Mouse (Mus musculus): ENCODE measurements around the gene Ptprj.
"Not testable (repeated sequence)": the region's sequence is repeated elsewhere in the genome, so short reads cannot be mapped to it uniquely, and the experiment has no call there.

Ptprj gene

DNA sequence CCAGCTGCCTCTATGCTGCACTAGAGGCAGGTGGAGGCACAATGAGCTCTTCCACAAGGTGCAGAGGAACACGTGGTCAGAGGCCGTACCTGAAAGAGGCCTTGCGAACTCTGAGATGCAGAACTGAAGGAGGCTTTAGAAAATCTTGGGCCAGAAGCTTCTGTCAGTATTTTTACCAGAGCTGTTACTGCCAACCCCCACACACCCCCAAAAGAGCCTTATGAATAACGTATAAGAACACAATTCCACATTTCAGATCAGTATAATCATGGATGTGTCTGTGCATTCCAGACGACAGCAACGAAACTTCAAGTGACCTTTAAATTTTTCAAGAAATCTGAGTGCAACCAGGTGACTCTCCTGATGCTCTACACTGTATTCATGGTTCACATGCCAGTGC, 98.9 kb downstream of the Ptprj start:
- DNase-seq (ENCODE audit: low read depth, low spot score), result no peak

DNA sequence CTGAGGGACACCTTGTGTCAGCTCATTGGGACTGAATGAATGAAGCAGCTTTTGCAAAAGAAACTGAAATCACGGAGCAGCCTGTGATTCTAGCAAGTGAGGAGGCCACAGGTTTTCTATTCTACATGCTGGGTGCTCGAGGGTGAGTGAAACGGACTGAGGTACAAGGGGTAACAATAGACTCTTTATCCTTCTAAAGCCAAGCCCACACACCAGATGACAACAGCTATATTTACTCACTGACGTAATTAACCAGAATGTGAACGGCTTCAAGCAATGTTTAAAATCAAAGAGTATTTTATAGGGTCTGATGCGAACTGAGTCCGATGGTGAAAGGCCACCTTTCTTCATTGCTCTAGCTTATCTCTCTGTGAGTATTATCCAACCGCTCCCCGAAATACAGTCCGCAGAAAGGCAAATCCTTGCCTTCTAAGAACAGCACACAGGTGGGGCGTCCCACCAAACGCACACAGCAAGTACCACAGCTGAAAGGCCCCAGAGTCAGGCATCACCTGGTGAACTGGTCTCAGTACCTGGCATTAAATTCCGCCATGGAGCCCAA, 99.6 kb downstream of the Ptprj start:
- DNase-seq (ENCODE audit: low read depth, low spot score), result no peak

DNA sequence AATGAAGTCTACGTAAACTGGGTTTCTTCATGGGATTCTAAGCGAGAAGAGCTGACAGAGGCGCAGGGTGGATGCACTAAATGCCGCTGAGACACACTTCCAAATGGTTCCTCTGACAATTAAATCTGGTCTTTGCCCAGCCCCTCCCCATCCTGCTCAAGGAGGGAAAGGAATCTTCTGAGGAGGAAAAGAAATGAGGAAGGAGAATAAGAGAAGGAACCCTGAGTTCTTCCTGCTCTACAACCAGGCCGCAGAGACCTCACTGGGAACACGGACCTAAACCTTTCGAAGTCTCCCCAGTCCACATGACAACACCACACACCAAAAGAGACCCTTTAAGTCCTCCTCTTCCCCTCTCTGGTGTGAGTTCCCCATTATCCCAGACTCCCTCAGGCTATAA, 101.9 kb downstream of the Ptprj start:
- DNase-seq (ENCODE audit: low read depth, low spot score), result no peak

DNA sequence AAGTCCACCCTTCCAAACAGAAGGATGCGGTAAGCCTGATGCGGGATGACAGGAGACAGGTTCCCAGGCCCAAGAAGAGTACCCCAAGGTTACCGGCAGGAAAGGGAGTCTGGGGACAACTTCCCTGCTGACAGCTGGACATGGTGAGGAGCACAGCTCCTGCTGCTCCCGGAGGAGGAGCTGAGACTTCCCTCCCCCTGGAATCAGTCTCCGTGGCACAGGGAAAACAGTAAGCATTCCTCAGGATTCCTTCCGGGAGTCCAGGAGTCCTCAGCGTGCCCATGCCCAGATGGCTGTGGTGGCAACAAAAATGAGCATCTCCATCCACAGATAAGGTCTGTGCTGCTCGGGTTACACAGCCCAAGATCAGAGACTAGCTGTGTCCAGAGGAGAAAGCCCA, 102.8 kb downstream of the Ptprj start:
- no peak for DNase-seq (ENCODE audit: low read depth, low spot score)

DNA sequence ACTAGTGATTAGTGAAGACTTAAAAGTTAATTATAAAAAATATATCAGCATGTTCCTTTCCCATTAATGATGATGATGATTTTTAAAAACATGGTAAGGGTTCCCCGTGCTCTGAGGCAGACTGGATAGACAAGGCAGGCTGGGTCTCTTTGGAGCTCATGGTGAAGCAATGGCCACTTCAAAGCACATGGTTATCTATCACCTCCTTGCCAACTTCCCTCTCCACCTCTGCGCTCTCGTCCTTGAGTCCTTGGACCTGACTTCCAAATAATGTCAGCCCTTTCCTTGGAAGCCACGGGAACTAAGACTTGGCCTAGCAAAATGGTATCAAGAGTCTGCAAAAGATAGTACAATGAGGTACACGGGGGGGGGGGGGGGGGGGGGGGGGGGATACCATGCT, 103.7 kb downstream of the Ptprj start:
- DNase-seq (ENCODE audit: low read depth, low spot score), result no peak

DNA sequence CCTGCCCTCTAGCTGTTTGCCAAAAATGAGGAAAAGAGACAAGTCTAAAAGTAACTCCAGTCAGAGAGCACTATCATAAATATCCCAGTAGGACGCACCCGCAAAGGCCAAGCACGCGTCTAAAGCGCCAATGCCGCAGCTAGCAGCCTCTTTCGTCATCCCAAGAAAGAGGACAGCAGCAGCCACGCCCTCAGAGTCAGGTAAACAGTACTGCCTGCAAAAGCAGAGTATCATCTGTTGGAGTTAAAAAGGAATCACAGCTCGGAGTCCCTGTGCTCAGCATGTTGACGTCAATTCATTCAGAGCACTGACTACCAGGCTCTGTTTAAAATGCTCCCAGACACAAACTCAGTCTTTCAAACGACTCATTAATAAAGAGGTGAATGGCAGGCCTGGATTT, 104.1 kb downstream of the Ptprj start:
- peak; percentile 33 for DNase-seq (ENCODE audit: low read depth, low spot score)

DNA sequence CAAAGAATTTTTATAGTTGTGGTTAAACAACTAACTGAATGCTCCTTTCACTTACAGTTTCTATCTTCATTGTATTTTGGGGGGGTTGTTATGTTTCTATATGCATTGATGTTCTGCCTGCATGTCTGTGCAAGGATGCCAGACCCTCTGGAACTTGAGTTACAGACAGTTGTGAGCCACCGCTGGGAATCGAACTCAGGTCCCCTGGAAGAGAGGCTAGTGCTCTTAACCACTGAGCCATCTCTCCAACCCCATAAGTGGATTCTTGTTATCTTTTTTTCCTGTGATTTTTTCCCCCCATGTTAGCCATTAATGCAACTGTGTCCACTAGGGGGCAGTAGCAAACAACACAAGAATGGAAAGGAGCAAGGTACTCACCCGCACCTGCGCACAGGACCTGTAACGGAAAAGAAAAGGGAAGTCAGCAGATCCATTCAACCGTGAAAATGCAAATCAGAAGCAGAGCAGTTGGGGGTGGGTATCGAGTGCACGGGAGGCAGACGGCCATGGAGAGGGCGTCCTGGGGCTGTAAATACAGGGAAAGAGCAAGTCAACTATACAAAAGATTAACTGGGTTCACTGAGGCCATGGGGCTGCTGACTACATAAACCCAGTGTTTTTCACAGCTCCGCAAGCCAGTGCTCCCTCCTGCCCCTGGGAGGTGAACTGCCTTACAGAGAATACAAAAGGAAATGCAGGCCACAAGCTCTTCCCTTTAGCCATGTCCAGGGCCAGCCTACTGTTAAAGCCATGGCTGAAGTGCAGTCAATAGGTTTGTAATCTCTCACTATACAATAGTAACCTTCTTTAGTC, 105.6 kb downstream of the Ptprj start:
- DNase-seq (ENCODE audit: low read depth, low spot score), result peak; percentile 98

DNA sequence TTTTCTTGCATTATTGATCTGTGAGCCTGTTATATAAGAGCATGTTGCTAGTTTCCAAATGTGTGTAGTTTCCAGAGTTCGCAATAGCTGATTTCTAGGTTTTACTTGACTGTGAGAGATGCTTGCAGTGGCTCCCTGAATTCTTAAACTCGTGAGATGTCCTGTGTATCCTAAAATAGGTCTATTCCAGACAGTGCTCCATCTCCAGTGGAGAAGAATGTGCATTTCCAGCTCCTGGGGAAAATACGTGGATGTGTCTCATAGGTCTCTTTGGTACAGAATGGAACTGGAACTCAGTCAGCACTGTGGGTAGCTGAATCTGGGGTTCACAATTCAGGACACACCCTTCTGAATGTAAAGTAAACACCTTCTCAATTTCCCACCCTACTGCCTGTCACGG, 107.7 kb downstream of the Ptprj start:
- no peak for DNase-seq (ENCODE audit: low read depth, low spot score)

DNA sequence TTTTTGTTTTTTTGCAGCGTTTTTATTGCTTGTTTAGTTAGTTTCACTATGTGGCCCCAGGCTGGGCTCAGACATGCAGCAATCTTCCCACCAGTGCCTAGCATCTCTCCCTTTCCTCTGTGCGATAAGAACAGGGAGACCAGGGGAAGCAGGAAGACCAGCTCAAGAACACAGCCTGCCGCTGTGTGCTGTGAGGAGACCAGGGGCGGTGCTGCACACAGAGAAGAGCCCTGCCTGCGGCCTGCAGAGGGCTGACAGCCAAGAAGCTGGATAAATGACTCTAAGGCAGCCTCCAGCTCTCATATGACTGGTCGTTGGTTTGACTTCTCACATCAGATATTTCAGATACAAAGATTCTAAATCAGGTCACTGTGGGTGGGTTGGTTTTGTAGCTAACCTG, 110.3 kb downstream of the Ptprj start:
- no peak for DNase-seq (ENCODE audit: low read depth, low spot score)

DNA sequence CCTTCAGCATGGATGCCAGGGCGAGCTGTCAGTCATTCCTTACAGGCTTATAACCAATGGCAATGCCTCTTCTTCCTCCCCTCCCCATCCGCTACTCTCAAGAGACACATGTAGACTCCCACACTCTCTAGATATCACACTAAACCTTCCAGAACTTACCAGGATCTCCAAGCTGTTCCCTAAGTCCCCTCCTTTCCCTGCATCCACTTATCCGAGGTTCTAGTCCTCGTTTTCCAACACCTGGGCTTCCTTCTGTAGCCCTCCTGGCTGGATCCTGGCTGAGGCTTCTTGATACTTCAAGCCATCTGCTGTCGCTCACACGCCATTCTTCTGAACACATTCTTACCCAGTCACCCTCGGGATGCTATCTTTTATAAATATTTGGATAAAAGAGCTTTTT, 114.0 kb downstream of the Ptprj start:
- no peak for DNase-seq (ENCODE audit: low read depth, low spot score)

DNA sequence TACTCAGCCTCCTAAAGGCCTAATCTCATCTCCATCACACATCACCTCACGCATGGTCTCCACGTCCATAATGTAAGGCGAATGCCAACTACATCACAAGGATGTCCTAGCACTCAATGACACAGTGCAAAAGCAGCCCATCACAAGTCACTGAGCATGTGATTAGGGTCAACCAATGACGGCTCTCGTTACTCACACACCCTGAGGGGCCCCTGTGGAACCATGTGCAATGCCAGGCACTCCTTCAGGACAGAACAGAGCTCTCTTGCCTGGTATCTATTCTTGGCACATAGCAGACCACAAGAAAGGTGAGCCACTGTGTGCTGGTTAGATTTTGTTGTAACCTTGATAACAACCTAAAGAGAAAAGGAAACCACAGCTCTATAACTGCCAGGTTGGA, 116.7 kb downstream of the Ptprj start:
- DNase-seq (ENCODE audit: low read depth, low spot score), result no peak

DNA sequence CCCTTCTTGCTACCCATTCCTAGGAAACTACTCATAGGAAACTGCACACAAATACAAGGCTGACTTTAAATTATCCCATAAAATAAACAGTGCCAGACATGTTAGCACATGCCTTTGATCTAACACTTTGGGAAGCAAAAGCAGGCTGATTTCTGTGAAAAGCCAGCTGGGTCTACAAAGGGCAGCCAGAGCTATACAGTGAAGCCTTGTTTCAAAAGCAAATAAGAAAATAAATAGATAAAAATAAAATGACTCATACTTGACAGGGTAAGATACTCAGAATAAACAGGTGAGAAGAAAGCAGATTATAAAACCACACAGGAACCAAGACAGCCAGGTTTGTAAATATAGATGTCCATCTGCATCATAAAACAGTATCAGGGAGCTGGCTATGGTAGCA, 118.2 kb downstream of the Ptprj start:
- no peak for DNase-seq (ENCODE audit: low read depth, low spot score)

DNA sequence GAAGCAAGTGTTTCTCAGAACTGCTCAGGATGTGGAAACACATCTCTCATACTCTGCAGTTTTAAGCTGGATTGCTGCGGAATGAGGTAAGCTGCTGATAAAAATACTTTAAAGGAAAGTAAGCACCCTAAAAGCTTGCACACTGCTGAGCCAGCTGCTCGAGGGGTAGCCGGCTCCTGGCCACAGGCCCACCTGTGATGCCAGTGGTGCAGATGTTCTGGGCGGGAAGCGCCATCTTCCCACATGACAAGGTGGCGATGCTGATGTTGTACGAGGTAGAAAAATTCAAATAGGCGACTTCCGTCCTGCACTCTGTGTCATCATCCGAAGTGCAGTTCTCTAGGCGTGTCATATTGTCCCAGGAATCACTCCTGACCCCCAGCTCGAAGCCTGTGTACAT, 122.5 kb downstream of the Ptprj start:
- no peak for DNase-seq (ENCODE audit: low read depth, low spot score)

DNA sequence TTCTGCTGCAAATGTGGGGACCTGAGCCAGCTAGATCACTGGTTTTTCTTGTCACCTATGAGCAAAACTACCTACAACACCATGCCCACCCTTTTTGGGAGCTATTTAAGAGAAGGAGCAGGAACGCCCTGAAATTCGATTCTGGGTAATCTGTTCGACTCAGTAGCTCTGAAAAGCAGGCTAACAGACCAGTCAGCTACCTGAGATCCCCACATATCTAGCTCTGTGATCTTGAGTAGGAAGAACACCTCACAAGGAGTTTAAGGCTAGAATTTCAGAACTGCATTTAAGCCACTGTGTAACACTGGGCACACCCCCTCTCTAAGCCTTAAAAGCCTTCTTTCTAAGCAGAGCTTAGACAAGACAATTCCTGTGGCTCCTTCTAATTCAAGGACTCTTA, 128.1 kb downstream of the Ptprj start:
- no peak for DNase-seq (ENCODE audit: low read depth, low spot score)

DNA sequence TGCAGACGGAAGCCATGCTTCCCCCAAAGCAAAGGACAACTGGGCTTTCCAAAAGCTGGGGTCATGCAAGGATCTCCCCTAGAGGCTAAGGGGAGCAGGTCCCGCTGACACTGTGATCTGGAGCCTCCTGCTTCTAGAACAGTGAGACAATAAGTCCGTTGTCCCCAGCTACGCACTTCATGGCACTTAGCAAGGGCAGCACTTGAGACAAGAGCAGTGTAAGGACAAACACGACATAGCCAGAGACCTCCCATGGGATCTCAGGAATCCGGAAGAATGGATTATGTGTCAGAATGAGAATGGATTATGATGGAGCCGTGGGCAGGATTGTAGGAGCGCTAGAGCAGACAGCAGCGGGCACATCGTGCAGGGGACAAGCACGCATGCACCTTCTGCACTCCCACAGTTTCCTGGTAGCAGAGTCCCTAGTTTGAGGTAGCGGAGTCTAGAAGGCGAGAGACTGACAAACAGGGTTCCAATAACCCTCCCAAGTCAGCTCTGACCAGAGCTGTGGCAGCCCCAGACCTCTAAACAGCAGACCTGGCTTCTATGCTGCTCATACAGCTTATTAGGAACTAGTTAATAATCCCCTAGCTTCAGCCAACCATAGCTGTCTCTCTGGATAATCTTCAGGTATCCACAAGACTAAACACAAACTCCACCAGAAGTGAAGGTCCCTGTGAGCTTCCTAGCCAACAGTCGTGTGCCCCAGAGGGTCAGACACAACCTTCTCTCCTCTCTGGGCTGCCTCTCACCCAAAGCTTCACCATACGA, 131.3 kb downstream of the Ptprj start:
- no peak for DNase-seq (ENCODE audit: low read depth, low spot score)

DNA sequence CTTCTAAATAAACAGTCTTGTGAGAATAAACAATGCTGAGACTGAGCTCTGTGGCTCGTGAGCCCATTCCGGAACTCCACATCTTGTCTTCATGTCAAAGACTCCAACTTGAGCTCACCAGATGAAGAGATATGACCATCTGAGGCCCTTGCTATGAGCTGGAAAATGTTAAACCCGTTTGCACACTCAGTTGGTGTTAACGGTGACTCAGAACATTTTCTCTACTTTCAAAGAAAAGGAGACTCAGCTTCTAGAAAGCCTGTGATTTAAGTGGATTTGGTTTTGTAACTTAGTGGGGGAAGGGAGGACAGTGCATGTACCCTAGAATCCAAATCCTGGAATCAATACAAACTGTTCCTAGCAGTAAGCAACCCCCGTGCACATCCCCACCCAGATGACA, 136.6 kb downstream of the Ptprj start:
- DNase-seq (ENCODE audit: low read depth, low spot score), result no peak

DNA sequence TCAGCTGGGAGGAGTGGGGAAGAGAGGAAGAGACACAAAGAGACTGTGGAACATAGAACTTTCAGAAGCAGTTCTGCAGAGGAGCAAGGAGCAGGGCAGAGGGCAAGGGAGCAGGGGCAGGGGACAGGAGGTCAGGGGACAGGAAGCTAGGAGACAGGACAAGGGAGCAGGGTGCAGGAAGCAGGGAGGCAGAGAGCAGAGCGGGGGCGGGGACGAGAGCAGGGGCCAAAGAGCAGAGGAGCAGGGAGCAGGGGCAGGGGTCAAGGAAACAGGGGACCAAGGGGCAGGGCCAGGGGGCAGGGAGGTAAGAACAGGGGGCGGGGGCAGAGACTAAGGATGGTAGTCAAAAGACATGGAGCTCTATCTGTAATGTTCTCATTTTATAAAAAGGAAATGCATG, 138.6 kb downstream of the Ptprj start:
- DNase-seq (ENCODE audit: low read depth, low spot score), result not testable (repeated sequence)

DNA sequence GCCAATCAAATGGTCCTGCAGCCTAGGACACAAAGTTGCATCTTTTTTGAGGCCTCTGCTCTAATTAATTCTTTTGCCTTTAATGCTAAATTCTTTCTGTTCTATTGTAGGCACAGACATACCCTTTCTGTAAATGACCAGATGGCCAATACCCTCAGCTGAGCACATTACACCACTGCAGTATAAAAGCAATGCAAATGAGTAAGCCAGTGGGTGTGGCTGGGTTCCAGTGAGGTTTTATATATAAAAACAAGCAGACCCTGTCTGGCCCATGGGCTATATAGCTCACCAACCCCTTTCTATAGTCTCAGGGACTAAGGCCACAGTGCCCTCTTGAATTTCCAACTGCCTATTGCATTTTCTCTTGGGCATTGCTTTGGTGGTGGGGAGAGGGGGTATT, 140.3 kb downstream of the Ptprj start:
- not testable (repeated sequence) for DNase-seq (ENCODE audit: low read depth, low spot score)

DNA sequence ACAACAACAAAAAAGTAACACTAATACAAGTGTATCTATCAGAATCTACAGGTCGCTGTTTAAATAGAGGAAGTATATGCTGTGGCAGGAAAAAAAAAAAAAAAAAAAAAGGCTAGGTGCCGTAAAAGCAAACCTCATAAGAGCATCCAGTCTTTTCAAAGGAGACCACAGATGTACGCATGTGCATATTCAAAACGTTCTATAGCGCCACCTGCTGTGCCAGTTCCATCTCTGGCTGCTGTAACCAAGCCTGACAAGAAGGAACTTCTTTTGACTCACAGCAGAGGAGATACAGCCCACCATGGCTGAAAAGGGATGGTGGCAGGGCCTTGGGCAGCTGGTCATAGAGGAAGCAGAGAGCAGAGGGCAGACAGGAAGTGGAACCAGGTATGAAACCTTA, 143.0 kb downstream of the Ptprj start:
- DNase-seq (ENCODE audit: low read depth, low spot score), result not testable (repeated sequence)

DNA sequence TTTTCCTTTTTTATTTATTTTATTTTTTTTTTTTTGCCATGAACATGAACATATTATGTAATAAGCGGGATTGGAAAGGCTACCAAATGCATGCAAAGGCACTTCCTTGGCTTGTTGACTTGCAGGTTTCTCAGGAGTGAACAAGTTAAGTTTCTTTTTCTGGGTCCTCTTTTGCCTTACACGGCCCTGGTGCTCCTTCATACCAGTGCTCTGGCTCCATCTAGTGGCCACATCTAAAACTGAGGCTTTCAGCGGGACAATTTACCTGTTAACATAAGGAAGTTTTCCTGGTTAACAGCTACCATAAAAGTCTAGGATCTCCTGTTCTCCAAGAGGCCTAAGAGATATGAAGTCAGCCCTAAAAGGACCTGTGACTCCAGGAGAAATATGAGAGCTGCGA, 150.7 kb downstream of the Ptprj start:
- DNase-seq (ENCODE audit: low read depth, low spot score), result not testable (repeated sequence)

DNA sequence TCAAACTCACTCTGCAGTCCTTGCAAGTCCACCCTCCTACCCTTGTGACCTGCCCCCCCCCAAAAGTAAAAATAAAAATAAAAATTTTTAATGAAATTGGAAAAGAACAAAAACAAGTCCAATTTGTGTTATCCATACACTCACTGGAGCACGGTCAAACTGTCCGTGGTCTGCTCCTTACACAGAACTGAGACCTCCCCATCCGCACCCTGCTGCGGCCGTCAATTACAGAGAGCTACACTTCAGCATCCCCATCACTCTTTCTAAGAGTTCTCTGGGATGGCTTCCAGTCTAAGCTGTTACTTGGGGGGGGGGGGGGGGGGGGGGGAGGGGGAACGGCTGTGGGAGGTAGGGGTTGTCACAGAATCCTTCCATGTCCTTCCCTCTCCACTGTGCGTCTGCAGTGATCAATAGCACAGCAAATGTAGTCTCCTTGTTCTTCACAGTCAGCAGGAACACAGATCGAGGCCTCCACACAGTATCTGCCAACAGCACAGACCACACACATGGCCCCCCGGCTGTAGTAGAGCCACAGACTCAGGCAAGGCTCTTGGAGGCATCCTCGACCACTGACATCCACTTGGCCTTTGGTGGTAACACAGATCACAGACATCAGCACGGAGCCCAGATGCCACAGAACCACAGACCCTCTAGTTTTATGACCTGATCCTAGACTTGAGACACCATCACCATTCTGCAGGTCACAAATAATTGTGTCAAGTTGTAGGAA, 151.3 kb downstream of the Ptprj start:
- not testable (repeated sequence) for DNase-seq (ENCODE audit: low read depth, low spot score)

DNA sequence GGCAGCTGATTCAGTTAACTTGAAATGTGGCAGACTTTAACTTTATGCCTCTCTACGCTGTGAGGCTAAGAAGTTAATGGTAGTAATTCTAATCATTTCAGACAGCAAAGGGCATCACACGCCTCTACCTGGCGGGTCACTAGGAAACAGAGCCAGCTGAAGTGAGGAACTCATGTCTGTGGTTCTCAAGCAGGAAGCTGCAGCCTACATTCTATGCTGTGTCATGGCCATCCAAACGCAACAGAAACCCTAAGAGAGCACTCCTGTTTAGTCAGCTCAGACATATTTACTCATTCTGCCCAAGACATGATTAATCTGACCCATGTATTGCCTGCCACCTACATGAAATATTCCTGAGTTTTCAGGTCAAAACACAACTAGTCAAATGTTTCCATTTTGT, 155.5 kb downstream of the Ptprj start:
- DNase-seq (ENCODE audit: low read depth, low spot score), result not testable (repeated sequence)
